Mouse (Mus musculus) embryonic facial prominence, embryonic 14.5 days (tissue): ENCODE results near the gene Nfatc2. TPM values are rescaled to one million over a fixed set of nuclear protein-coding genes. Genes with fewer than 3 reads are reported as not detected.

ENCODE experiments used
- ATAC-seq: fragments of 200-750 bp; cut with Nextera tagmentation; 2 replicates; pipeline ENCODE4 v1.8.0; 2017; ENCODE audit warnings: low read depth, moderate number of reproducible peaks, moderate TSS enrichment
- DNase-seq: peaks from one replicate; pipeline ENCODE4 v3.0.0-alpha.2; 2015; ENCODE audit warnings: low spot score
- H3K27ac ChIP-seq: fragments of 300-500 bp; sonication (generic); replicated peaks from 2 replicates; pipeline ENCODE4 v1.5.1; 2014; ENCODE audit warnings: low read depth, mild to moderate bottlenecking, low read length, moderate library complexity
- H3K27me3 ChIP-seq: fragments of 300-500 bp; sonication (generic); replicated peaks from 2 replicates; pipeline ENCODE4 v1.6.1; 2014; ENCODE audit warnings: low read length; ENCODE audit not compliant: control insufficient read depth, insufficient read depth
- H3K36me3 ChIP-seq: fragments of 300-500 bp; sonication (generic); 2 replicates; pipeline ENCODE4 v1.6.1; 2014; ENCODE audit warnings: low read length, mixed read lengths; ENCODE audit not compliant: control insufficient read depth, insufficient read depth
- H3K4me1 ChIP-seq: fragments of 300-500 bp; sonication (generic); 2 replicates; pipeline ENCODE4 v1.6.1; 2014; ENCODE audit warnings: antibody characterized with exemption, low read length; ENCODE audit not compliant: control insufficient read depth, insufficient read depth
- H3K4me2 ChIP-seq: fragments of 300-500 bp; sonication (generic); 2 replicates; pipeline ENCODE4 v1.6.1; 2014; ENCODE audit warnings: low read depth, mild to moderate bottlenecking, low read length, moderate library complexity, mixed read lengths
- H3K4me3 ChIP-seq: fragments of 300-500 bp; sonication (generic); 2 replicates; pipeline ENCODE4 v1.5.1; 2014; ENCODE audit warnings: low read depth, mild to moderate bottlenecking, low read length
- H3K9ac ChIP-seq: fragments of 300-500 bp; sonication (generic); 2 replicates; pipeline ENCODE4 v1.6.1; 2014; ENCODE audit warnings: low read depth, mild to moderate bottlenecking, low read length, moderate library complexity, mixed read lengths
- H3K9me3 ChIP-seq: fragments of 300-500 bp; sonication (generic); 2 replicates; pipeline ENCODE4 v1.6.1; 2016; ENCODE audit warnings: low read length; ENCODE audit not compliant: control insufficient read depth
- WGBS: fragments of 180-500 bp; shearing (Covaris S2); extraction: QIAGEN DNeasy Blood & Tissue Kit; methylation state at CpG from one replicate; pipeline ENCODE4 v1.1.7; 2014; 5-methylcytosine and 5-hydroxymethylcytosine counted together
- polyA plus RNA-seq: library from polyadenylated mRNA; unstranded; fragments of >200 nt; fragmentation: Nextera tagmentation; extraction: Ambion mirVana; gene quantifications from 2 replicates; pipeline ENCODE4 v1.2.1, GENCODE M21; 2014

Nfatc2 gene
- 5.7 and 5.8 TPM in 2 replicates for polyA plus RNA-seq

GRCm38 (mm10) chr2:168601491-168602386 lies at the start of gene Nfatc2:
Gene Nfatc2, minus strand, starts transcription at chr2:168601657.
- H3K36me3 ChIP-seq = no peaks in the 10 kb centered on the region
- peaks cover 20% of the 10 kb centered on the region for H3K4me1 ChIP-seq
- H3K9ac ChIP-seq = peak within 1 kb of the TSS; percentile 70
- H3K4me2 ChIP-seq = peak within 1 kb of the TSS; percentile 80
- DNase-seq = peak; percentile 94
- no peaks in the 10 kb centered on the region for H3K9me3 ChIP-seq
- peak within 1 kb of the TSS; percentile 86 for H3K27ac ChIP-seq
- H3K4me3 ChIP-seq = peak within 1 kb of the TSS; percentile 50
- peaks cover 37% of the 10 kb centered on the region; the same call in 1 of the 2 replicates for H3K27me3 ChIP-seq
- WGBS = 1% methylated on average over 41 of the region's 56 CpGs
- ATAC-seq = peak; percentile 88

- no peak overlapping the region for H3K4me2 ChIP-seq
- ATAC-seq = no peak
- no peak overlapping the region for H3K9ac ChIP-seq
- no peak overlapping the region for H3K27ac ChIP-seq
- no peaks in the 10 kb centered on the region for H3K4me1 ChIP-seq
- H3K9me3 ChIP-seq = no peaks in the 10 kb centered on the region
- no peak for DNase-seq
- no peaks in the 10 kb centered on the region for H3K27me3 ChIP-seq
- H3K36me3 ChIP-seq = peaks cover 55% of the 10 kb centered on the region
- H3K4me3 ChIP-seq = no peak overlapping the region
- WGBS = 66% methylated on average over 7 of the region's 8 CpGs
Observed at GRCm38 (mm10) chr2:168648171-168648570, 46.7 kb upstream of the Nfatc2 start.

- DNase-seq = no peak
- no peak overlapping the region for H3K4me3 ChIP-seq
- peaks cover 54% of the 10 kb centered on the region for H3K36me3 ChIP-seq
- H3K9ac ChIP-seq = no peak overlapping the region
- no peaks in the 10 kb centered on the region for H3K9me3 ChIP-seq
- H3K4me2 ChIP-seq = no peak overlapping the region
- no peaks in the 10 kb centered on the region for H3K27me3 ChIP-seq
- no peaks in the 10 kb centered on the region for H3K4me1 ChIP-seq
- no peak for ATAC-seq
- H3K27ac ChIP-seq = no peak overlapping the region
- WGBS = 59% methylated on average over 6 of the region's 6 CpGs
Observed at GRCm38 (mm10) chr2:168644855-168645254, 43.4 kb upstream of the Nfatc2 start.

- Histone ChIP-seq H3K27ac (no peak overlapping the region), H3K4me1 (no peaks in the 10 kb centered on the region), H3K36me3 (peaks cover 47% of the 10 kb centered on the region), H3K4me3 (no peak overlapping the region), H3K27me3 (no peaks in the 10 kb centered on the region), H3K9ac (no peak overlapping the region), H3K9me3 (no peaks in the 10 kb centered on the region), H3K4me2 (no peak overlapping the region)
- DNase-seq (no peak), ATAC-seq (no peak)
- 59% methylated on average over 20 of the region's 20 CpGs for WGBS
Observed at GRCm38 (mm10) chr2:168643524-168644177, 42.2 kb upstream of the Nfatc2 start.

GRCm38 (mm10) chr2:168642187-168642586 lies 40.7 kb upstream of the Nfatc2 start:
- no peak overlapping the region for H3K4me2 ChIP-seq
- no peak overlapping the region for H3K4me3 ChIP-seq
- no peak overlapping the region for H3K9ac ChIP-seq
- no peak overlapping the region for H3K27ac ChIP-seq
- H3K9me3 ChIP-seq = no peaks in the 10 kb centered on the region
- H3K27me3 ChIP-seq = no peaks in the 10 kb centered on the region
- peaks cover 54% of the 10 kb centered on the region for H3K36me3 ChIP-seq
- ATAC-seq (no peak), DNase-seq (no peak)
- 77% methylated on average over 11 of the region's 11 CpGs for WGBS
- no peaks in the 10 kb centered on the region for H3K4me1 ChIP-seq

GRCm38 (mm10) chr2:168640460-168640859 lies 39.0 kb upstream of the Nfatc2 start:
- H3K4me3 ChIP-seq = no peak overlapping the region
- no peak overlapping the region for H3K9ac ChIP-seq
- H3K4me1 ChIP-seq = no peaks in the 10 kb centered on the region
- H3K36me3 ChIP-seq = peaks cover 54% of the 10 kb centered on the region
- no peak for DNase-seq
- 88% methylated on average over 9 of the region's 9 CpGs for WGBS
- no peaks in the 10 kb centered on the region for H3K9me3 ChIP-seq
- no peak for ATAC-seq
- H3K27me3 ChIP-seq = no peaks in the 10 kb centered on the region
- no peak overlapping the region for H3K27ac ChIP-seq
- no peak overlapping the region for H3K4me2 ChIP-seq

GRCm38 (mm10) chr2:168634881-168635280 lies 33.4 kb upstream of the Nfatc2 start:
- no peak overlapping the region for H3K27ac ChIP-seq
- no peak overlapping the region for H3K9ac ChIP-seq
- no peak for DNase-seq
- peaks cover 21% of the 10 kb centered on the region; the same call in 1 of the 2 replicates for H3K36me3 ChIP-seq
- H3K4me1 ChIP-seq = no peaks in the 10 kb centered on the region
- WGBS = 37% methylated on average over 7 of the region's 7 CpGs
- no peaks in the 10 kb centered on the region for H3K9me3 ChIP-seq
- no peak overlapping the region for H3K4me2 ChIP-seq
- H3K27me3 ChIP-seq = no peaks in the 10 kb centered on the region
- no peak overlapping the region for H3K4me3 ChIP-seq
- no peak for ATAC-seq

GRCm38 (mm10) chr2:168633301-168633816 lies 31.9 kb upstream of the Nfatc2 start:
- ATAC-seq (no peak), DNase-seq (no peak)

More at GRCm38 (mm10) chr2:168633301-168633816, 31.9 kb upstream of the Nfatc2 start:
- Histone ChIP-seq H3K4me3 (no peak overlapping the region), H3K4me1 (peaks cover 2% of the 10 kb centered on the region; the same call in 1 of the 2 replicates), H3K27me3 (no peaks in the 10 kb centered on the region), H3K36me3 (peaks cover 14% of the 10 kb centered on the region; the same call in 1 of the 2 replicates), H3K27ac (no peak overlapping the region), H3K9ac (no peak overlapping the region), H3K9me3 (no peaks in the 10 kb centered on the region), H3K4me2 (no peak overlapping the region)
- 50% methylated on average over 14 of the region's 14 CpGs for WGBS
